Mouse (Mus musculus) granulocyte monocyte progenitor cell, adult 5-6 weeks (primary cell): ENCODE results near the gene Cubn. TPM values are rescaled to one million over a fixed set of nuclear protein-coding genes. Genes with fewer than 3 reads are reported as not detected.
A peak's percentile ranks its signal among the peaks of the same experiment; 100 is the strongest.

Experiments
- ATAC-seq: replicated peaks from 2 replicates; pipeline ENCODE4 v1.8.0; 2016; ENCODE audit warnings: mild to moderate bottlenecking, moderate TSS enrichment, inconsistent platforms; ENCODE audit not compliant: poor library complexity, severe bottlenecking
- total RNA-seq, 2 experiments: library from RNA; stranded (forward) in 1 of 2; stranded (reverse) in 1 of 2; fragments of 200-712, 200-1000 nt in 1 of 2; fragments of >200 nt in 1 of 2; fragmentation: Nextera tagmentation in 1 of 2; gene quantifications; 2 replicates each; pipeline ENCODE4 v1.2.3; 2014 to 2017

The Cubn gene
- not detected in 2 replicates for total RNA-seq (2014; fragmentation: Nextera tagmentation)
- total RNA-seq (2017), result not detected in 2 replicates

- ATAC-seq, result no peak
These were observed at the start of gene Cubn for GRCm38 (mm10) chr2:13491734-13492133. TSS of gene Cubn (minus strand) at chr2:13491813.

- ATAC-seq, result peak; percentile 20; the same call in 1 of the 2 replicates
These were observed 48.2 kb upstream of the Cubn start for GRCm38 (mm10) chr2:13539860-13540259.

DNA sequence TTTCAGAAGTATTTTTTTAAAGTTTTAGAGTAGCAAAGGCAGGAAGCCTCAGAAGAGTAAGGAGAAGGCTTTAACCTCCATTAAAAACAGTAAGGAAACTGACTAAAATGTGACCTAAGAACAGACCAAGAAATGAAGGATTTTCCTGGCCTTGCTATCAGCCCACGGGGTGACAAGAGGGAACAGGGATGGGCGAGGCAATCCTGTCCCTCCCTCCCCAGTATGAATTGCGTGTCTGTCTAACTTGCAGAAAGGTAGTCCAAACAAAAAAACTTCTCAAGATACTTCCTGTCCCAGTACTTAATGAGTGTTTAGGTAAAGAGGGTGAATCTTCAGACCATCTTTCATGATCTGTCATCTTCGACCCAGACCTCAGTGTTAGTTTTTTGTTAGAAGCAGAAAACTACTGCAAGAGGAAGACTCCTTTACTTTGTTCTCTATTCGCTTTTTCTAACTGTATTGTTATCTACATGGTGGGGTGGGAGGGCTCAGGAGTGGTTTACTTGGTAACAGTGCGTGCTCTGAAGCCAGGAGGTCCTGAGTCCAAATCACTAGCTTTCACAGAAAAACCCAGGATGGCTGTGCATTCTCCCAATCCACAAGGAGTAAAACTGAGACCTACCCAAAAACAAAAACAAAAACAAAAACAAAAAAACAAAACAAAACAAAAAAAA is 47.2 kb upstream of the Cubn start:
- peak; percentile 14 for ATAC-seq

- ATAC-seq, result peak; percentile 91
These were observed 46.6 kb upstream of the Cubn start for GRCm38 (mm10) chr2:13538258-13538657.

DNA sequence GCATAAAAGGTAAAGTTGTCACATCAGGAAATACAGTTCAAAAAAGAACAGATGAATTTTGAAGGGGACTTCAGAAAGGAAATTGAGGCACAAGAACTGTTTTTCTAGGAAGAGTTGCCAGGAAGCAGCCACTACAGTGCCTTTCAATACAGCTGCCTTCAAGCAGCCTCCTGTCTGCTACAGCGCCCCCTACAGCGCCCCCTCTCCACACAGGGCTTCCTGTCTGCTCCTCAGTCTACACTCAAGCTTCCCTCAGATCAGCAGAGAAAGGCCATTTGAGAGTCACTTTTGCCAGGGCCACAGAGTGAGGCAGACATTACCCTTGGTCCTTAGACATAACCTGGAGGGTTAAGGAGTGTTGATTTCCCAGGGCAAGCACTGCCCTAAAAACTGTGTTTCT is 46.1 kb upstream of the Cubn start:
- ATAC-seq, result no peak

DNA sequence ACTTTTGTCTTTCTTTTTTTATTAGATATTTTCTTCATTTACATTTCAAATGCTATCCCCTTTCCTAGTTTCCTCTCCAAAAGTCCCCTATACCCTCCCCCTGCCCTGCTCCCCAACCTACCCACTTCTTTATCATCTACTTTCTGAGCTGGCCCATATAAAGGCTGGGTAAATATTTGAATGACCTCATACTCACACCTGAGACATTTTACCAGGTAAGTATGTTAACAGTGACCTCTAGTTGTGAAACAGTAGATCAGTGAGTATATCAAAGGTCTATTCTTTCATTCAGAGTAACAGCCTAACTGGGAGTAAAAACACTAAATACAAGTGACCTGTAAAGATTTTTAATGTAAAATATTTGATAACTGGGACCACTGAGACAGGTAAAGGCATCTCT is 45.1 kb upstream of the Cubn start:
- ATAC-seq, result no peak

DNA sequence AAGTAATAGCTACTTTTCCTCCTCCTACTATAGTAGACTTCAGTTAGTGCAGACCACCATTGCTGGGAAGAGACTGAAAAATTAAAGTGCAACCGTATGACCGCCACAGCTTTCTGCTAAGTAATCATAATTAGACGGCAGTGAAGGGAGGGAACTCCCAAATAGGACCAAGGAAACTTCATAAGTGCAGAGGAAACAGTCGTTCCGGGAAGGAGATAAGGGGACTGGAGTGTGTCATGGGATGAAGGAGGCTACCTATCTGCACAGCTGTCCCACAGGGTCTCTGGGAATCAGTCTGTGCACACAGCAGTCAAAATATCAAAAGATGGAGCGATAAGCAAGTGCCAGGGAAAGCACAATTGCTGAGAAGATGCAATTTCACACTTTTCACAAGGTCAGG is 39.0 kb upstream of the Cubn start:
- ATAC-seq, result no peak

DNA sequence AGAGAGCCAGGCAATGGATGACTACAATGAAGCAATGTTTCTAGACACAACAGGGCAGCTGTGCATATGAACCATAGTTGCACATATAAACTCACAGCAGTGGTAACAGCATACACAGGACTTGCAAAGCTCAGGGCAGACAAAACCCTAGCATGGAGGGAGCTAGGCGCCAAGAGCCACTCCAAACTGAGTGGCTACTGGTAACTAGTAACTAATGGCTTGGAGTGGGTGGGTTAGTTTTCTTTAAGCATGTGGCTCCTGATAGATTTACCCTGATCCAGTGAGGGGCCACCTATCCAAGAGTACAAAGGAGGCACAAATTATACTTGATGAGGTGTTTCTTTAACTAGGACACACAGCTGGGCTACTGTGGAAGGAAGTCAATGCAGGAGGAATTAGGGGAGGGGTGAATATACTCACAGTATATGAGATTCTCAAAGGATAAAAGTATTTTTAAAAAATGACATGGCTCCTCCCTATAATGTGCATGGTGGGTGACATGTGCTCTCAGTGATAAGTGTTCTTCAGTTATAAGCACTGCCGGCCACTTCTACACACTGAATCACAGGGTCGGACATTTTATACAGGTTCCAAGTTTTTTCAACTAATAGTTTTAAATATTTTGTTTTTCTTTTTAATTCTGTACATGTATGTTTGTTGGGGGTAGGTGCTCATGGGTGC is 37.8 kb upstream of the Cubn start:
- ATAC-seq, result no peak

- ATAC-seq, result no peak
These were observed 35.9 kb upstream of the Cubn start for GRCm38 (mm10) chr2:13527531-13527930.

DNA sequence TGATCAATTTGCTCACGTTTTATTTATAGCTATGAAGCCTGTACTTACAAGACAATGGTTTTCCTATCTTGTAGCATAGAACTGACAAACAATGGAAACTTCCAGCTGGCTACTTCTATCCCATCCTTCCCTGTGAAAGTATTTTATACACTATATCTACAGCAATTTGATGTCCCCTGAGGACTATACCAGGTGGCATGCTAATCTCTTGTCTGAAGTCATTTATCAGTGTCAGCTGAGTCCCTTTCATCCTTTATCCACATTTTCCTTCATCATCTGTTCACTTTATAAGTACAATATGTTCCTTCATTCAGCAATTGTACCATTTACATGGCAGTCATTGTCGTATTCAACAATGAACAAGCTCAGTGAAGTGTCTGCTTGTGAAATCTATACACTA is 35.5 kb upstream of the Cubn start:
- no peak for ATAC-seq

DNA sequence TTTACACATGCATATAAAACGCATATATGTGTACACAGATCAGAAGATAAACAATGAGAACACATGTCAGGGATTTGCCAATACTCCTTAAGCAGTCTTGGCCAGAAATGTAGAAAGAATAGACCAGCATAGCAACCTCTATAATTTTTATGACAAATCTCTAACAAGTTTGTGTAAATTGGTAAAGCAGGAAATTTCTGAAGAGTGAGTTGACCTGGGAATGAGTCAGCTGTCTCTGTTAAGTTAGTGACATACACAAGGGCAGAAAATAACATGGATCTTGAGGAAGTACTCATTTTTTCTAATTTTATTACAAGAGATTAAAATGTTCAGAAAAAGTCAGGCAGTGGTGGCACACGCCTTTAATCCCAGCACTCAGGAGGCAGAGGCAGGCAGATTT is 34.6 kb upstream of the Cubn start:
- ATAC-seq, result no peak

GRCm38 (mm10) chr2:13523540-13524456 is 32.2 kb upstream of the Cubn start:
- ATAC-seq, result no peak

DNA sequence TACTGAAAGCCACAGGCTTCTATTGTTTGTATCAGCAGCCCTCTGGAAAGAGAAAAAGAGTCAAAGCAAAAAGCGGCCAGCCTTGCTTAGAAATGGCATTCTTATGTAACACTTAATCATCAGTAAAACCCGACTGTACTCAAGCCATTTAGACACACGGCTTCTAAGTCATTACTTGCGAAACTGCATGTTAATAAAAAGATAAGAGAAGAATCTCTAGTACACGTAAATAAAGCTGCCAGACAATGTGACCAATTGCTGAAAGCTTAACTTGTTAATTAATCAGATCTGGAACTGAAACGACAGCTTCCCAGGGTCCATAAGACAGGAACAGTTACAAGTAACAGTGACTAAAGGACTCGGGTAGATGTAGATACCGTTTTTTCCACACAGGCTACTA is 30.5 kb upstream of the Cubn start:
- no peak for ATAC-seq

- ATAC-seq, result no peak
These were observed 23.3 kb upstream of the Cubn start for GRCm38 (mm10) chr2:13514949-13515348.

DNA sequence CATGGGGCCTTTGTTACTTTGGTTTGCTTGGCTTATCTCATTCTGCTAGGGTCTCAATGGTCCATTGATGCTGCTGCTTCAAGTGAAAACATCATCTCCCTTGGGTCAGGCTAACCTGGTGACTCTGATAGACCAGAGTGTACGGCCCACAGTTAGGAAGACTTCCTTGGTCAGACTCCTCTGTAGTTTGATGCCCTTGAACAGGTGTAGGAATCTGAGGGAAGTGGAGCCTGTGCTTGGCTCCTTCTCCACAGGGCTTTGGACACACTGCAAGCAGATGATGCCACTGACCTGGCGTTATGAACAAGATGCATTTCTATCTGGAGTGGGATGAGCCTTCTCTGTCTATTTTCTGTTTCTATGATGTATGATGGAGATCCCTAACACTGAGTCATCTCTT is 11.1 kb upstream of the Cubn start:
- ATAC-seq, result no peak

DNA sequence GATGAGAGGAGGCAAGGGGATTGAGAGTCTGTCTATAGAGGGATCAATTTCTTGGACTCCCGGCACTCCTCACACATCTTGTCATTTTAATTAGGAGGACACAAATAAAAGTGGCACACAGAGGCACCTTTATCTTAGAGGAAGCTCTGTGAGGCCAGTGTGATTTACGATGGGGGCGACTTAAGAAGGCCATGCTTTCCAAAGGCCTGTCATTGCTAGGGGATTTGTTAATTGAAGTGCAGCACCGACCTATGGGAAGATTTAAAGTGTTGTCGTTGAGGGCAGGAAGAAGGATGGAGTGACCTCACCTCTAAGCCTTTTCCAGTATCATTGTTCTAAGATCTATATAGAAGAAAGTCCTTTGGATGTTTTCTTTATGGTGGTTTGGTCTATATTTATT is 9.9 kb upstream of the Cubn start:
- ATAC-seq, result no peak

DNA sequence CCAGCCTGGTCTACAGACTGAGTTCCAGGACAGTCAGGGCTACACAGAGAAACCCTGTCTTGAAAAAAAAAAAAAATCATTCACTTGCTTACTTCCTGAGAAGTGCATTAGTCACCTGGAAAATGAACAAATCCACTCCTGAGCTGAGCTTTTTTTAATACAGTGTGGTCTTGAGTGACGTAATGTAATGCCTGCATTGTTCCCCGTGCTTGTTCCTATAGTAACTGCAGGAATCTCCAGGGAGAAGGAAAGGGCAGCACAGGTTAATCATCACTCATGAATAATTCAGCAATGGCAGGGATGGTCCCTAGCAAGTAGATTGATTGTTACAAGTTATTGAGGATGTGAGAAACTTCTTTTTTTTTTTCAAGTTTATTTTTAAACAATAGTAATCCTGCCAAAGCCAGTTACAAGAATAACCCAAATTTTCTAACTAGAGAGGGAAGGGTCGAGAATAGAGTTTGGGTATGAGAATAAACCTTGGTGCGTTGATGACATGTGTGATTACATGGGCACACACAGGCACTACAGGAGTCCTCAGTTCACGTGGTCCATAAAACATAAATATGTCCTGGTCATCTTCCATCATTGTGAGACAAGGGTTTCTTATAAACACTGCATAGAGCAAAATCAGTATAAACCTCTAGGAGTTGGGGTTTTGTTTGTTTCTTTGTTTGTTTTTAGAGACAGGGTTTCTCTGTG is 8.8 kb upstream of the Cubn start:
- ATAC-seq, result no peak; the same call in 1 of the 2 replicates

GRCm38 (mm10) chr2:13499196-13499595 is 7.6 kb upstream of the Cubn start:
- ATAC-seq, result no peak

GRCm38 (mm10) chr2:13496087-13496486 is 4.5 kb upstream of the Cubn start:
- ATAC-seq, result peak; percentile 91

- no peak for ATAC-seq
These were observed 1.3 kb upstream of the Cubn start for GRCm38 (mm10) chr2:13492927-13493326.
